Mouse (Mus musculus) adrenal gland, adult 18-20 months (tissue): Measurements from ENCODE around the gene Lefty1. TPM values are rescaled to one million over a fixed set of nuclear protein-coding genes. Genes with fewer than 3 reads are reported as not detected.
"Not testable (repeated sequence)": the region's sequence is repeated elsewhere in the genome, so short reads cannot be mapped to it uniquely, and the experiment has no call there.

Experiments
- DNase-seq, 2 experiments: peaks; one replicate each; pipeline ENCODE4 v3.0.0; 2021 to 2022; ENCODE audit warnings: low spot score in 2 of 2
- long read RNA-seq, 2 experiments: library from polyadenylated mRNA; stranded (forward); transcript quantifications; one replicate each; pipeline ENCODE4 v2.0.0; 2021
- total RNA-seq, 2 experiments: library from RNA; stranded (reverse); gene quantifications; 1 replicate in 1 of 2; 2 replicates in 1 of 2; pipeline ENCODE4 v1.2.3; 2021

Gene Lefty1
- total RNA-seq = 1 to 10 TPM; 3.3 to 5.7 TPM
- long read RNA-seq, experiment 1, partial matches to known transcripts = 0 of 1 reads
- long read RNA-seq, experiment 1, other reads (novel, unspliced or antisense) = 0 of 1 reads
- long read RNA-seq, experiment 2, transcript Lefty1-202 (2 exons, 583 nt) = major isoform, 10 of 10 reads
- long read RNA-seq, experiment 2, partial matches to known transcripts = 0 of 10 reads
- long read RNA-seq, experiment 2, other reads (novel, unspliced or antisense) = 0 of 10 reads

DNA sequence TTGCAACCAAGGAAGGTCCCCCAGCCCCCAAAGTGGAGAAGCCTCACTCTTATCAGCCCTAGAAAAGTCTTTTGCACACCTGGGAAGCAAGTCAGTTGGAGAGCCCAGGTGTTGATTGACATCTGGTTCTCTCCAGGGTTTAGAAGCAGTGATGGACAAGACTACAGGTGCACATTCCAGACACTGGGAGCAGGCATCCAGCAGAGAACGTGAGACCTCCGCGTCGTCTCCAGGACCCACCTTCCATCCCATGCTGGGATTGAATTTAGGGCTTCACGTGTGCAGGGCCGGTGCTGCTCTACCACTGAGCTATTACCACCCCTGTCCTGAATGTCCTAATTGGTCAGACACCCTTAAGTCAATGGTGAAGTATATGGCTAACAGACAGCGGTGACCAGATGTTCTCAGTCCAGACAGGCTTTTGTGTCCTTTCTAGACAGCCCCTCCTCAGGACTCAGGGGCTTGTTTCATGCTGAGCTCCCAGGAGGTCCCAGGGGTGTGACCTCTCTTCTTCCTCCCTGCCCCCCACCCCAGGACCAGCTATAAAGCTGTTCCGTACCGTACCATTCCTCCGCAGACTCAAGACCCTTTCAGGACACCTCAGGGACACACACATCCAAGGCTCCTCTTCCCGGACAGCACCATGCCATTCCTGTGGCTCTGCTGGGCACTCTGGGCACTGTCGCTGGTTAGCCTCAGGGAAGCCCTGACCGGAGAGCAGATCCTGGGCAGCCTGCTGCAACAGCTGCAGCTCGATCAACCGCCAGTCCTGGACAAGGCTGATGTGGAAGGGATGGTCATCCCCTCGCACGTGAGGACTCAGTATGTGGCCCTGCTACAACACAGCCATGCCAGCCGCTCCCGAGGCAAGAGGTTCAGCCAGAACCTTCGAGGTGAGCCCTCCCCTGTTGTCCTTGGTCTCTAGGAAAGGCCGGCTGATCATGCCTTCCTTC lies at the start of gene Lefty1:
Lefty1 (plus strand) TSS at position 556 of the 953 bp plus-strand sequence.
- DNase-seq = no peak

DNA sequence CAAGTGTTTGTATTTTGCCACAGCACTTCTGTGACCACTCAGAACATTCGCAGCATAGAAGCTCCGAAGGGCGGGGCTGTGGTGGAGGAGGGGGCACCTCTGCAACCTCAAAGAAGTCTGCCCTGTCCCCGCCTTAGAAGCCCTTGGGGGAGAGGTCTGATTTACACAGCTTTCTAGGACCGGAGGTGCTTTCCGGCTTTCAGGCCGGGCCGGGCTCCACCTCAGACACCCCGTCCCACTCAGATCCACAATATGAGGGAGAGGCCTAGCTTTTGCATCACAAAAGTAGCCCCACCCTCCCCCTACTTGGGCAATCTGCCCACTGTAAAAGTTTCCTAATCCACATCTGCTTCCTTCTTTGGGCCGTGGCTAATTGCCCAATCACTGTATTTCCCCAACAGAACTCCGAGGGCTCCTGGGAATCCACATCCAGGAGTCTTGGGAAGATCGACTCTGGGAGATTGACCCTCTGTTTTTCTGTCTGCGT lies 46.2 kb upstream of the Lefty1 start:
- DNase-seq = peak; percentile 63 to 71

DNA sequence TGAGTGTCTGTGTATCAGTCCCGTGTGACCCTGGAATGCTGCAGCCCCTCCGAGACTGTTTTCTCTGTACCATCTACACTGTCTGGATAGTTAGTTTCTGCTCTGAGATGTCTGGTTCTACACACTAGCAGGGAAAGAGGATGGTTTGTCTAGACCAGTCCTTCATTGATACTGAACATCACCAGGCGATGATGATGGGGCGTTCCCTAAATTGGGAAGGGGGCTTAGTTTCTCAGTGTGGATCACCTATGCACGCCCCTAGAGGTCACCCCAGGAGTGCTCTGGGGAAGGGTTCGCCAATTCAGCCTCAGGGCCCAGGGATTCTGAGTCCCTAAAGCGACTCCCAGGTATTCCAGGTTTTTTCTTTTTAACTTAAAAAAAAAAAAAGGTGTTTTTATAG lies 45.6 kb upstream of the Lefty1 start:
- DNase-seq = no peak

DNA sequence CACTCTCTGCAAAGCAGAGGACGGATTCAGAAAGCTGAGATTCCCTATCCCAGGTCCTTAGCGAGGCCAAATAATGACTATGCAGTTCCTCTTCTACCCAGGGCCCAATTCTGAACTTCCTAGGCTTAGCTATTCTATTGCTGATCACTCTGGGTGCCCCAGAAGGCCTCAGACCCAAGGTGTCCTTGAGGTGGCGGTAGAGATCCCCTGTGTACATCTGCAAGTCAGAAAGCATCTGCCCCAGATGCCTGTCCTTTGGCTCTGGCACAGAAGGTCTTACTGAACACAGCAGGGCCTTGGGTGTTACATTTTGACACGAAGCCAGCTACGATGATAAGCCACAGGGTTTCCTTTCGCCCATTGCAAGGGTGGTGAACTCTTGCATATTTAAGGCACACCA lies 45.0 kb upstream of the Lefty1 start:
- DNase-seq = no peak

DNA sequence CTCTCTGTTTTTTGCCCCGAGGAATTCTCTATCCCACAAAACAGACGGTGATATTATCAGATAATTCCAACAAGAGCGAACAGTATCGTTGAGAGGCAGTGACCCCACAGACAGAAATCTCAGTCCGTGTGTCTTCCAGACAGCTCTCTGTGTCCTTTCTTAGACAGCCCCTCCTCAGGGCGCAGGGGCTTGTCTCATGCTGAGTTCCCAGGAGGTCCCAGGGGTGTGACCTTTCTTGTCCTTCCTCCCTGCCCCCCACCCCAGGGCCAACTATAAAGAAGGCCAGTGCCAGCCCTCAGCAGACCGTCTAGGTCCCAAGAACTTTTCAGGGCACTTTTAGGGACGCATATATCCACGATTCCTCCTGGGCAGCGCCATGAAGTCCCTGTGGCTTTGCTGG lies 42.0 kb upstream of the Lefty1 start, which contains the start of gene Lefty2:
Lefty2 (plus strand) TSS at position 301 of the 400 bp plus-strand sequence.
- no peak for DNase-seq

DNA sequence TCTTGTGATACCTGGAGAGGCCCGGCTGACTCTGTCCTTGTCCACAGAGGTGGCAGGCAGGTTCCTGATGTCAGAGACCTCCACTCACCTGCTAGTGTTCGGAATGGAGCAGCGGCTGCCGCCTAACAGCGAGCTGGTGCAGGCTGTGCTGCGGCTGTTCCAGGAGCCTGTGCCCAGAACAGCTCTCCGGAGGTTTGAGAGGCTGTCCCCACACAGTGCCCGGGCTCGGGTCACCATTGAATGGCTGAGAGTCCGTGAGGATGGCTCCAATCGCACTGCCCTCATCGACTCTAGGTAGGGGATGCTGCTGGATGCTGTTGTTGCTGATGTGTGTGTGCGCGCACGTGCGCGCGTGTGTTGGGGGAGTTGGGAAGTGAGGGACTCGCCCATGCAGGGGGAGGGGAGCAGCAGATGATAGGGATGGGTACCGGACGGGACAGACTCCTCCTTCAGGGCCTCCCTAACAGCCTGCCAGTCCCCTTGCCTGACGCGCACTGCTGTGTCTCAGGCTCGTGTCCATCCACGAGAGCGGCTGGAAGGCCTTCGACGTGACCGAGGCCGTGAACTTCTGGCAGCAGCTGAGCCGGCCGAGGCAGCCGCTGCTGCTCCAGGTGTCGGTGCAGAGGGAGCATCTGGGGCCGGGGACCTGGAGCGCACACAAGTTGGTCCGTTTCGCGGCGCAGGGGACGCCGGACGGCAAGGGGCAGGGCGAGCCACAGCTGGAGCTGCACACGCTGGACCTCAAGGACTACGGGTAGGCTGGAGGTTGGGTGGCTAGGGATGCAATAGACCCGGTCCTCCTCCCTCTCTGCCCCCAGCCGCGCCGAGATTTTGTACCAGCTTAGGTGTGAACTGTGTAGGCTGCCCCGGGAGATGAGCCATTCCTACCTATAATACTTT lies 40.5 kb upstream of the Lefty1 start:
- not testable (repeated sequence) for DNase-seq

DNA sequence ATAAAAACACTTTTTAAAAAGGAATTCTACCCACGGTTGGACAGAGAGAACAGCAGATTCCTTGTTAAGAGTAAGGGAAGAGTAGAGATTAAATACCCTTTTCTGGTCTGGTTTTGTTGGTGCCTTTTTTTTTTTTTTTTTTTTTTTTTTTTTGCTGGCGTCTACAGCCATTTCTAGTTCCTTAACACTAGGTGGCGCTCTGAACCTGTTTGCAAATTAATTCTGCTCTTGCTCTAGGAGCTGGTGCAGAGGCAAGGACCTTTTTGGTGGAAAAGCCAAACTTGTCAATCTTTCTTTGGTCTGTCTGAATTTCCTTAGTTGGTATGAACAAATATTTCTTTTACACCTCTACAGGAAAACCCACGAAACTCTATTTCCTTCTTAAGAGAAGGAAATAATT lies 33.7 kb upstream of the Lefty1 start:
- DNase-seq = no peak

DNA sequence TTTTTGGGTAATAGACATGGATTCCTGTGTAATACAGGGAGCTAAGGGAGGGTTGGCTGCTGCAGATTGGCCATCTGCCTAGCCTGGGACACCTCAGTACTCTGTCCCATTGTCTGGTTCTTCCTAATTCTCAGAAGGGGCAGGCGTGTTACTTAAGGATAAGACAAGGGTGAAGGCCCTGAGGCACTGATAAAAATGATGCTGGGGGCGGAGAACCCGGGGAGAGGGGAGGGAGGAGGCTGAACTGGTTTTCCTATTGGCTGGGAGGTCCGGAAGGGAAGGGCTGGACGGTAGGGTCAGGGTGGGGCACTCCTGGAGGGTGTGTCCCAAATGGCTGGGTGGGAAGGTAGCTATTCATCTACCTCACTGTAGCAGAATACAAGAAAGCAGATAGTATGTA lies 31.9 kb upstream of the Lefty1 start:
- DNase-seq = no peak

DNA sequence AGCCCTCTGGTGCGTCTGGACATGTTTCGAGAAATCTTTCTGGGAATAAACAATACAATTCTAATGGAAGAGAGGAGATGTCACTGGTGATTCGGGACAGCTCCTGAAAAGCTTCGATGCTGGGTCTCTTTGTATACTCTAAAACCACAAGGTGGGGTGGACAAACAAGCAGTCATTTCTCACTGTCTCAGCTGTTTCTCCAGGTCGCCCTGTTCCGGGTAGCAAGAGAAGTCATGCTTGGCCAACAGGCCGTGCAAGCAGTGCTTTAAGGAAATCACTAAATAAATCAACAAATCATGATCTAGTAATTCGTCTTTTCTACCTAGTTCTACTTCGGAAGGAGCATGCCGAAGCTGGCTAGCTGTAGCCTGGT lies 31.2 kb upstream of the Lefty1 start:
- no peak for DNase-seq

DNA sequence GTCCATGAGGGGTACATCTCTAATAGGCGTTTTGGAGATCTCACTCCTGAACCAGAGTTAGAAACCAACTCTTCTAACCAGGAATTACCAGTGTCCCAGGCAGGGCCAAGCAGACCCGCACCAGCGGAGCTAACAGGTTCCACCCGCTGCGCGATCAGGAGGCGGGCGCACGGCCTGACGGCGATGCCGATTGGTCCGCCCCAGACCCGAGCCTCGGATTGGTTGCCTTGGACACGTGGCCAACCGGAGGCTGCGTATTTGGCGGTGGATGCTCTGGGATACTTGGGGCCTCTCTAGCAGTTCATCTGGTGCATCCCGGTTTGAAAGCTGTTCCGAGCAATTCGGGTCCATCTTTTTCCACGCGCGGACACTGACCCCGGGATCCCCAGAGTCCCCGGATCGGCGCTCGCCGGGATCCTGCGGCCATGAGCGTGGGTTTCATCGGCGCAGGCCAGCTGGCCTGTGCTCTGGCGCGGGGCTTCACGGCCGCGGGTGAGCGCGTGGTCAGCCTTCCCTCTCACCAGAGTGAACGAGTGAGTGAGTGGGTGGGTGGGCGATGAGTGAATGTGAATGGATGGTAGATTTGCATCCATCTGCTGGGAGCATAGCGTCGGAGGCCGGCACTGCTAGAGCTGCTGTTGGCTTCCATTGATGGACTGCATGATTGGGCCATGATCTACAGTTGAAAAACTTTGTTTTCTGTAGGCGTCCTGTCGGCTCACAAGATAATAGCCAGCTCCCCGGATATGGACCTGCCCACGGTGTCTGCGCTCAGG lies 30.6 kb upstream of the Lefty1 start, which contains the start of gene Pycr2:
Pycr2 (plus strand) TSS at position 255 of the 776 bp plus-strand sequence.
- DNase-seq = peak; percentile 87 to 90

DNA sequence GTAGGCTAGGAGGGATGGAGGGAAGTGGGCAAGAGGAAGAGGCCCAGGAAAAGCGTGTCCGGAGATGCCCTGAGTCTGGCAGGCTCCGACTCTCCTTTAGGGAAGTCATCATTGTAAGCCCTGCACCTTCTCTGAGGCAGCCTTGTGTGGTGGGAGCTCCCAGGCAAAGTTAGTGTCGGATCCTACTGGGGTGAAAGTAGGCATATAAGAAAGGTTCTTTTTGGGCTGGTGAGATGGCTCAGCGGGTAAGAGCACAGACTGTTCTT lies 30.1 kb upstream of the Lefty1 start:
- no peak for DNase-seq

DNA sequence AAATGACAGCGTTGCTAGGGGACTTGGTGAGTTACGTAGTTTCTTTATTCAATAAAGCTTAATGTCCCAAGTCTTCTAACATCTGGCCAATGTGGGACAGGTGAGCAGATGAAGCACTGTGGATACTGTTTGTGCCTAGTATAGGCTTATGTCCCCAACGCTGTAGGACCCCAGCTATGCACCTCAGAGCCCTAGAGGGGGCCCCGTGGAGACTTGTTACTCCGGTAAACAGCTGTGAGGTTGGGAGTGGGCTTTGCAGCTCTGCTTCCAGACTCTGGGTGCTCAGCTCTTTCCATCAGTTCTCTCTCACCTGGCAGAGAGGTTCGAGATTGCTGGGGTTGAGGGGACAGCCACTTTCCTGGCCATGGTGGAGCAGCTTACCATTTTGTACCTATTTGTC lies 29.5 kb upstream of the Lefty1 start:
- no peak for DNase-seq

DNA sequence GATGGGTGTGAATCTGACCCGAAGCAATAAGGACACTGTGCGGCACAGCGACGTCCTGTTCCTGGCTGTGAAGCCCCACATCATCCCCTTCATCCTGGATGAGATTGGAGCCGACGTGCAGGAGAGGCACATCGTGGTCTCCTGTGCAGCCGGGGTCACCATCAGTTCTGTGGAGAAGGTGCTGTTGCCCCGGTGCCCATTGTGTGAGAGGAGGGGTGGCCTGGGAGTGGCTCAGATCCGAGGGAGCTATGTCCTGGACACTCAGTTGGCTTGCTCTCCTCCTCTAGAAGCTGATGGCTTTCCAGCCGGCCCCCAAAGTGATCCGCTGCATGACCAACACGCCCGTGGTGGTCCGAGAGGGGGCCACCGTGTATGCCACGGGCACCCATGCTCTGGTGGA lies 28.9 kb upstream of the Lefty1 start:
- no peak for DNase-seq

DNA sequence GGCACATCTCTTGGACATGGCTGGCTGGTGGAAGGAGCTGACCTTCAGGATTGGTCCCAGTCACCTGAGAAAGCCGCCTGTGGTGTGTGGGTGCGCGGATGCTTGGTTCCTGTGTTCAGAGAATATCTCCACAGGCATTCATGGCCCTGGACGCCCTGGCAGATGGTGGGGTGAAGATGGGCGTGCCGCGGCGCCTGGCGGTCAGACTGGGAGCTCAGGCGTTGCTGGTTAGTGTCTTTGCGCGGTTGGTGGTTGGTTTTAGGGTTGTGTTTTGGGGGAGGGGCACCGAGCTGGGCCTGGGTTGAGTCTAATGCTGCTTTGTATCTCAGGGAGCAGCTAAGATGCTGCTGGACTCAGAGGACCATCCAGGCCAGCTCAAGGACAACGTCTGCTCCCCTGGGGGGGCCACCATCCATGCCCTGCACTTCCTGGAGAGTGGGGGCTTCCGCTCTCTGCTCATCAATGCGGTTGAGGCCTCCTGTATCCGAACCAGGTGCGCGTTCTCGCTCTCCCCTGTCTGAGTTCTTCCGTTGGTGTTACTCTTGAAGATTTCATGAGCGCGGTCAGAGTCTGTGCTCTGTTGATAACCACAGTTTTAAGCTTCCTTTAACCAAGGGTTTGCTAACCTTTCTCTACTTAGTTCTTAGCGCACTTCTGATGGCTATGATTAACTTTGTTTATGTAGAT lies 28.2 kb upstream of the Lefty1 start:
- DNase-seq = no peak

DNA sequence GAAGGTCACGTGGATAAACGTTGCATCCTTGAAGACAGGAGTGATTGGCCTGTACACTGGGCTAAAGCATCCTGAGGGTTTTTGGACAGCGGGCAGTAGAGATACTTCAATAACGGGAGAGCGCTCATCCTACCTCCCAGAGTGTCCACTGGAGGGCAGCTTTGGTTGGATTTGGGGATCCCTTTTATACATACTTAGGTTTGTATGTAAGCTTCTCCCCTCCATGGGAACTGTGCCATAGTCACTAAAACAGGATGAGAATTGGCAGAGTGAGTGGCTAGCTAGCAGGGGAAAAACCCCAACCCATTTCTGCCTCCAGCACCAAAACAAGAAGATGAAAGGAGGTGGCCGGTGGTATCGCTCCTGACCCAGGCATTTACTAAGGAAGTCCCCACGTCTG lies 23.7 kb upstream of the Lefty1 start:
- DNase-seq = no peak

DNA sequence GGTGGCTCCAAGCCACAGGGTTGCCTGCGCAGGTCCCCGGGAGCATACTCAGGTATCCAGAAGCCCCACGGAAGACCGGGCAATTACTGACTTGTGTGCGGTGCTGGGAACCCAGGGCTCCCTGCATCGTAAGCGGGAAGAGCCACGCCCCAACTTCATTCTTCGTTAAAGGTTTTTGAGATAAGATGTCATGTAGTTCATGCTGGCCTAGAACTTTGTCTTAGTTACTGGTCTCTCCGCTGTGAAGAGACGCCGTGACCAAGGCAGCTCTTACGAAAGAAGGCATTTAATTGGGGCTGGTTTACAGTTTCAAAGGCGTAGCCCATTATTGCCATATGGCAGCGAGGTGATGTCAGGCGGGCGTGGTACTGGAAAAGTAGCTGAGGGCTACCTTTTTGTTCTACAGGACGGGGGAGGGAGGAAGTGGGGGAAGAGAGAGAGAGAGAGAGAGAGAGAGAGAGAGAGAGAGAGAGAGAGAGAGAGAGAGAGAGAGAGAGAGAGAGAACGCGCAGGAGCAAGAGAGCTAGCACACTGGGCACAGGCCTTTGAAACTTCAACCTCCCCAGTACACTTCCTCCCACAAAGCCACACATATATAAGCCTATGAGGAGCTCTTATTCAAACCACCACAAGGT lies 23.1 kb upstream of the Lefty1 start:
- no peak for DNase-seq

DNA sequence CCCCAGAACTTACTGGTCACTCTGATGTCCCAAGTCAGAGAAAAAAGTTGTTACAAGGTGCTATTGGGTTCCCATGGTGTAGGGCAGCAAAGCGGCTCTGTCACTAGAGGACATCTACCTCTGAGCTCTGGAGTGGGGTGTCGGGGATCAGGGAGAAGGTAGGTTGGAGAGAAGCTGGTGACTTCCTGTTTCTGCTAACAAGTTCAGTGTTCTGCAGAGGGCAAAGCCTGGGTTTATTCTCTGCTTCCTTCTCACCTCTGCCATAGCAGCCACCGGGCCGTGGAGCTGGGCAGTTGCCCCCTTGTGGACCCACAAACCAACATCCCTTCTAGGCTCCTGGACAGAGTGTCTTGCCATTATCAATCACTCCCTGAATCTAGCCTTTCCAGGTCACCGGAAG lies 22.0 kb upstream of the Lefty1 start:
- DNase-seq = no peak

DNA sequence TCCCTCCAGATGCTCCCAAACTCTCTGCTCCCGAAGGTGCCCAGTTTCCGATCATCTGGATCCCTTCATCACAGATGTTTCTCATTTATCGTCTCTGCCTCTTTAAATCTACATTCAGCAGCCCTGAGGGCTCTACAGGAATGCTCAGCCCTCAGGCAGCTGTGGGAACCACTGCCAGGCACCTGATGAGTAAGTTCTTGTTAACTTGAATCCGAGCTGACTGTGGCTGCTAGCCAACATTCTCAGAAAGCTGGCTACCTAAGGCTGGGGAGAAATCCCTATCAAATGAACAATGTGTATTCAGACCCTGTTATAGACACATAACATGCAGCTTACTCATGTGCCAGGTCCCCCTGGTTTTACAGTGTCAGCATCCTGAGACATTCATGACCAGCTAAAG lies 21.0 kb upstream of the Lefty1 start:
- DNase-seq = no peak

DNA sequence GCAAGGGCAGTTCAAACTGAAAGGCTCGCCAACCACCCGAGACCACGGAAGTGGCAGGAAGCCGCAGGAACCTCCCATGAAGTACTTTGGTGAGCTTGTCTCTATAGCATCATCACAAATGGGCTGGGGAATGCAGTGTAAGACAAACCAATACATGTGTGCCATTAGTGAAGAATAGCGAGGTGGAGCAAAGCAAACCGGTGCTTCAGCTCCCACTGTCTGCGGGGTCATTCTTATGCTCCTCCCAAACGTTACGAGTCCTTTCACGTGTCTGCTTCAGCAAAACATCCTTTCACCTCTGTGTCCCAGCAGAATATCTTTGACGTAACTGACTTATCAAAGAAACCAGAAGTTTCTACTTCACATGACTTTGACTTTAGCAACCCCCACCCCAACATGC lies 18.4 kb upstream of the Lefty1 start:
- DNase-seq = no peak

DNA sequence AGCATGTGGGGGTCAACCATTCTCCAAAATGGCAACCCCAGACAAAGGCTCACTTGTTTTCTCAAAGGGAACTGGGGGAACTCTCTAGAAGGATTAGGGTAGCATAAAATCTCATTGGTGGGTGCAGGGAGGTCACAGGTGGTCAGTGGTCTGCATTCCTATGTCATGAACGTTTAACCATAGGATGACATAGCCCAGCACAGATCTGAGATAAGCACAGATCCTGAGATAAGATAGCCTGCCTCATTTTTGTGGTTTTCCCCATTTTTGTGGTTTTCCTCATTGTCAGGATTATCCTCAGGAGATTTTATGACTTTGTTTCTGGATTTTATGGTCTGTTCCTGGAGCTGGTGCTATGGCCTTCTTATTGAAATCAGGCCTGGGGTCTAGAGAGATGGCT lies 17.8 kb upstream of the Lefty1 start:
- DNase-seq = no peak
